10 mouse cellular contexts compared by ENCODE assay signal in the genomic region with DNA sequence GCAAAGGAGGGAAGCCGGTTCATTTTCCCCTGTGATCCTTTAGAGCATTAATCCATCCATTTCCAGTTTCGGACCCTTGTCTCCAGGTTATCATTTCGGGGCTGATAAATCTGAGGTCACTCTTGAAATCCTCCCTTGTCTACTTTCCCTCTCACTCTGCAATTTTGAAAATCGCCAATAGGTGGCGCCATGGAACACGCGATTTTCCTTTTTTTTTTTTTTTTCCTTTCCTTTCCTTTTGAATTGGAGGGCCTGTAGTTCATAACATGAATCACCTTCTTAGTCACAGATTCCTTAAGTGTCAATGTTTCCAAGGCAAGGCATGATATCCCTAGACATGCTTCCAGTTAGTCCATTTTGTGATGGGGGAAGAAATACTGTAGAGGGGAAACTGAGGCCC. TPM values are rescaled to one million over a fixed set of nuclear protein-coding genes. Genes with fewer than 3 reads are reported as not detected.
DNase-seq lines count a peak whose midpoint lies in the region; ATAC-seq and TF ChIP-seq lines count a peak whose summit lies in the region.
"Had no signal": no experiment of that assay in that cellular context is flagged by ENCODE, and none has a peak within 500 bp of the region (broad histone marks: within the 10 kb centered on the region; RNA-seq: fewer than 3 reads in every experiment).

No protein-coding gene starts in this region.

- TF ChIP-seq RAD21 in MEL (IDR thresholded peaks at IDR 0.05; ENCODE audit: low read depth, low read length), result peak; percentile 17

- no peaks in the 10 kb centered on the region for H3K27me3 ChIP-seq in forebrain, postnatal 0 days (ENCODE audit: insufficient read depth, low read length)
- H3K27me3 ChIP-seq in forebrain, embryonic 11.5 days (ENCODE audit: control insufficient read depth, insufficient read depth, low read length), result peaks cover 23% of the 10 kb centered on the region
- no peaks in the 10 kb centered on the region for H3K27me3 ChIP-seq in MEL (ENCODE audit: control insufficient read depth in 1 of 2, insufficient read depth in 2 of 2, low read length in 2 of 2)

- no peak overlapping the region for H3K4me2 ChIP-seq in forebrain, postnatal 0 days (ENCODE audit: low read depth)
- no peak overlapping the region for H3K4me2 ChIP-seq in forebrain, embryonic 11.5 days (ENCODE audit: low read depth, low read length, severe bottlenecking)
- H3K4me2 ChIP-seq: kidney, embryonic 15.5 days had no signal

- 9% methylated on average over 7 of the region's 7 CpGs for WGBS in forebrain, postnatal 0 days
- 10% methylated on average over 7 of the region's 7 CpGs for WGBS in forebrain, embryonic 11.5 days

- no peaks in the 10 kb centered on the region for H3K36me3 ChIP-seq in forebrain, postnatal 0 days (ENCODE audit: insufficient read depth)
- no peaks in the 10 kb centered on the region for H3K36me3 ChIP-seq in forebrain, embryonic 11.5 days (ENCODE audit: control insufficient read depth, insufficient read depth, low read length)
- H3K36me3 ChIP-seq in MEL (ENCODE audit: control insufficient read depth in 1 of 2, insufficient read depth in 2 of 2, low read length in 2 of 2), result no peaks in the 10 kb centered on the region
- H3K36me3 ChIP-seq: kidney, embryonic 15.5 days had no signal

- no peak for ATAC-seq in forebrain, postnatal 0 days
- ATAC-seq in forebrain, embryonic 11.5 days (replicated peaks; ENCODE audit: low FRiP score), result no peak

- no peak overlapping the region for H3K9ac ChIP-seq in forebrain, postnatal 0 days
- no peak overlapping the region for H3K9ac ChIP-seq in forebrain, embryonic 11.5 days (ENCODE audit: low read length)
- no peak overlapping the region for H3K9ac ChIP-seq in MEL (ENCODE audit: control insufficient read depth, low read depth, low read length, poor library complexity, severe bottlenecking)
- H3K9ac ChIP-seq: kidney, embryonic 15.5 days had no signal

- no peaks in the 10 kb centered on the region for H3K4me1 ChIP-seq in forebrain, postnatal 0 days (ENCODE audit: insufficient read depth)
- H3K4me1 ChIP-seq in forebrain, embryonic 11.5 days (replicated peaks; ENCODE audit: control insufficient read depth, insufficient read depth, low read length), result peaks cover 2% of the 10 kb centered on the region; the same call in 1 of the 2 replicates
- no peaks in the 10 kb centered on the region for H3K4me1 ChIP-seq in MEL (ENCODE audit: control insufficient read depth in 1 of 2, insufficient read depth in 2 of 2, low read length in 2 of 2)
- H3K4me1 ChIP-seq: kidney, embryonic 15.5 days had no signal

- peak; percentile 84 for DNase-seq in forebrain, postnatal 0 days
- DNase-seq in forebrain, embryonic 11.5 days (ENCODE audit: low spot score), result no peak
- DNase-seq in left cerebral cortex, adult 18-20 months (ENCODE audit: low spot score in 2 of 2), result peak; percentile 59 to 64
- DNase-seq in left cerebral cortex, postnatal 36 days (ENCODE audit: low spot score in 2 of 2), result no peak
- DNase-seq in MEL (ENCODE audit: low read depth, low spot score), result no peak
- DNase-seq in induced T-regulatory cell, adult 2 months (ENCODE audit: low read depth), result peak; percentile 8
- no peak for DNase-seq in testis, postnatal 14 days (ENCODE audit: low spot score)
- no peak for DNase-seq in gastrocnemius, postnatal 4 days (ENCODE audit: low spot score in 2 of 2)

- H3K9me3 ChIP-seq in forebrain, postnatal 0 days (ENCODE audit: low read length), result no peaks in the 10 kb centered on the region
- H3K9me3 ChIP-seq in forebrain, embryonic 11.5 days (ENCODE audit: control insufficient read depth, low read length), result no peaks in the 10 kb centered on the region
- no peaks in the 10 kb centered on the region for H3K9me3 ChIP-seq in MEL (replicated peaks; ENCODE audit: insufficient read depth, low read length)
- H3K9me3 ChIP-seq: kidney, embryonic 15.5 days had no signal

- TF ChIP-seq CTCF in forebrain, postnatal 0 days (IDR thresholded peaks at IDR 0.05; ENCODE audit: low read depth), result peak; percentile 85
- TF ChIP-seq CTCF in MEL (IDR thresholded peaks at IDR 0.05 in 2 of 3, conservative IDR thresholded peaks at IDR 0.05 in 1 of 3; ENCODE audit: control insufficient read depth in 1 of 3, insufficient read depth in 1 of 3, low read depth in 2 of 3, low read length in 3 of 3, poor library complexity in 1 of 3, severe bottlenecking in 1 of 3), result peak in 2 of 3 experiments; percentile 16 to 35; a peak in 3 of 6 replicates

- TF ChIP-seq POLR2A in MEL (IDR thresholded peaks at IDR 0.05; ENCODE audit: control insufficient read depth in 1 of 2, insufficient read depth in 1 of 2, low read depth in 1 of 2, low read length in 2 of 2, poor library complexity in 1 of 2), result no peak

- no peak overlapping the region for H3K4me3 ChIP-seq in forebrain, postnatal 0 days (ENCODE audit: low read depth, low read length)
- H3K4me3 ChIP-seq in forebrain, embryonic 11.5 days (ENCODE audit: low read depth, low read length), result no peak overlapping the region
- H3K4me3 ChIP-seq in MEL (ENCODE audit: control insufficient read depth in 1 of 2, insufficient read depth in 1 of 2, low read depth in 2 of 2, low read length in 2 of 2), result no peak overlapping the region
- H3K4me3 ChIP-seq: kidney, embryonic 15.5 days had no signal

- no peak for TF ChIP-seq EP300 in MEL (IDR thresholded peaks at IDR 0.05; ENCODE audit: low read depth in 1 of 2, low read length in 2 of 2)

- intact Hi-C loops in left cerebral cortex, postnatal 36 days (cut with DNase I), result loop anchor here (5.0 to 10.0 kb wide), 2 partner anchors 120 to 222 kb away; no protein-coding TSS in a partner anchor

- H3K27ac ChIP-seq in forebrain, postnatal 0 days (ENCODE audit: low read depth, low read length), result no peak overlapping the region
- no peak overlapping the region for H3K27ac ChIP-seq in forebrain, embryonic 11.5 days (ENCODE audit: low read depth, low read length)
- no peak overlapping the region for H3K27ac ChIP-seq in MEL (ENCODE audit: control insufficient read depth, low read depth, low read length)
- H3K27ac ChIP-seq: kidney, embryonic 15.5 days had no signal

- H3K79me2 ChIP-seq in MEL (ENCODE audit: control insufficient read depth, insufficient read depth, low read length, poor library complexity), result no peaks in the 10 kb centered on the region

TF ChIP-seq in MEL, 35 proteins besides CTCF, POLR2A, EP300 and RAD21:
- TF ChIP-seq ZNF384 (IDR thresholded peaks at IDR 0.05; ENCODE audit: low read depth, low read length) (peak; percentile 87), USF1 (IDR thresholded peaks at IDR 0.05; ENCODE audit: low read depth, low read length) (no peak)
TF ChIP-seq in MEL: peak in this region for 1.

RNA-seq across cellular contexts. Expression of gene Igsf21, which starts 5.8 kb away (rescaled TPM):
- total RNA-seq in forebrain, postnatal 0 days (2014; rRNA removed), result 68.5 and 78.5 TPM in 2 replicates
- 108 and 117 TPM in 2 replicates for polyA plus RNA-seq in forebrain, postnatal 0 days (2015; fragmentation: Nextera tagmentation; extraction: Ambion mirVana)
- 12.7 and 13.3 TPM in 2 replicates for polyA plus RNA-seq in forebrain, embryonic 11.5 days (2014; fragmentation: Nextera tagmentation; extraction: Ambion mirVana)
- 10 to 100 TPM; 55.4 to 72.1 TPM for total RNA-seq in left cerebral cortex, adult 18-20 months (2021)
- total RNA-seq in left cerebral cortex, postnatal 36 days (2021), result 100 to 1,000 TPM in 1 of 2 experiments, 10 to 100 TPM in 1; 80.4 to 103 TPM
- total RNA-seq in MEL (2012; rRNA removed), result not detected in 2 replicates
- polyA plus RNA-seq in MEL (2012; ENCODE audit: insufficient read depth in 1 of 2, insufficient read length in 2 of 2, low read depth in 1 of 2, low replicate concordance in 2 of 2, missing spikeins in 1 of 2), result not detected
- under 1 TPM in 1 of 2 experiments, not detected in 1; 0.18 TPM for total RNA-seq in gastrocnemius, postnatal 4 days (2021)
- total RNA-seq: megakaryocyte progenitor cell, adult 5-6 weeks had no signal

Comparison
In these comparisons a context has a peak if more than half of its experiments do, and no peak if none do; other contexts are left out.
1. DNase-seq: peak in forebrain, postnatal 0 days (single experiment), left cerebral cortex, adult 18-20 months (2 of 2) and induced T-regulatory cell, adult 2 months (single experiment); none in forebrain, embryonic 11.5 days (single experiment), left cerebral cortex, postnatal 36 days (0 of 2), MEL (single experiment), testis, postnatal 14 days (single experiment) and gastrocnemius, postnatal 4 days (0 of 2).
2. RNA of gene Igsf21, which starts 5.8 kb away (total RNA-seq): 80.4 to 103 TPM in left cerebral cortex, postnatal 36 days, 68.5 to 78.5 TPM in forebrain, postnatal 0 days and 55.4 to 72.1 TPM in left cerebral cortex, adult 18-20 months; 0.18 TPM in gastrocnemius, postnatal 4 days and not detected in MEL; every median in the first group is over 10 times any median in the second.